Mouse (Mus musculus): ENCODE results near the gene Baz2b. TPM values are rescaled to one million over a fixed set of nuclear protein-coding genes. Genes with fewer than 3 reads are reported as not detected.
"Not testable (repeated sequence)": the region's sequence is repeated elsewhere in the genome, so short reads cannot be mapped to it uniquely, and the experiment has no call there.

Gene Baz2b
- polyA plus RNA-seq, 1 experiment from 2014 or later, result 46.3 TPM

DNA sequence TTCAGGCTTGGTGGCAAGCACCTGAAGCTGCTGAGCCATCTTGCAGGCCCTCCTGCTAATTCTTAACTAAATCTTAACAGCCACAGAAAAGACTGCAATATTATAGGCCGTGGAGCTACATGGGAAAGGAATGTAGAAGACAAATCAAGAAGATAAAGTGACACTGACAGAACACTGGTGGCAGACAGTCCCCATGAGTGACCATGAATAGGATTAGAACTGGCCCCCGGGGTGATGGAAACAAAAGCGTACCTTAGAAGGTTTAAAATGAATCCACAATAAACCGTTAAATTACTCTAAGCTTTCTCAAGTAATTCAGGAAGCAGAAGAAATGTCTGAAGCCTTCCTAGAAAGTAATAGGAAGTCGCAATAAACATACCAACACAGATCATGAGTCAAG, 61.0 kb downstream of the Baz2b start:
- no peak overlapping the region for H3K4me2 ChIP-seq (replicated peaks)
- H3K9me3 ChIP-seq, result no peaks in the 10 kb centered on the region
- H3K9ac ChIP-seq, result no peak overlapping the region
- H3K36me3 ChIP-seq, result no peaks in the 10 kb centered on the region
- H3K27me3 ChIP-seq (replicated peaks), result no peaks in the 10 kb centered on the region
- ATAC-seq, result no peak
- H3K4me1 ChIP-seq (replicated peaks), result no peaks in the 10 kb centered on the region
- no peak overlapping the region for H3K4me3 ChIP-seq (replicated peaks)
- WGBS, result 80% methylated on average over 5 of the region's 5 CpGs
- H3K27ac ChIP-seq, result no peak overlapping the region

DNA sequence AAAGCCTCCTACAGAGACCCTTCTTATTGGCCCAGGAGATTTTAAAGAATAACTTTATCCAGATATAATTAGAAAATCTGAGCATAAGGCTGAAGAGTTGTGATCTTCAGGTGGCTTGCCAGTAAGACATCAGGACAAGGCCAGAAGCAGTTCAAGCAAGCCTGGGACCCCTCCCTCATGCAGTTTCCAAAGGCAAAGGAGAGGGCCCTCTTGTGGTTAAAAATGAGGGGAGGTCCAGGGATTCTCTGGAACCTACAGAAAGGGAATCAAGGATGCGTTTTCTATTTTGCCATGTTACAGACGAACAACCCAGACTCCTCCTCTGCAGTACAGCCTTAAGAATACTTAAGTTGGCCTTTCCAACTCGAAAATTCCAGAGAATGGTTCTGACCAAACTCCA, 62.2 kb downstream of the Baz2b start:
- ATAC-seq, result no peak
- H3K4me1 ChIP-seq (replicated peaks), result no peaks in the 10 kb centered on the region
- no peak overlapping the region for H3K9ac ChIP-seq
- H3K4me2 ChIP-seq (replicated peaks), result no peak overlapping the region
- H3K27ac ChIP-seq, result no peak overlapping the region
- H3K36me3 ChIP-seq, result no peaks in the 10 kb centered on the region
- no peaks in the 10 kb centered on the region for H3K27me3 ChIP-seq (replicated peaks)
- no peaks in the 10 kb centered on the region for H3K9me3 ChIP-seq
- 54% methylated on average over 3 of the region's 3 CpGs for WGBS
- H3K4me3 ChIP-seq (replicated peaks), result no peak overlapping the region

DNA sequence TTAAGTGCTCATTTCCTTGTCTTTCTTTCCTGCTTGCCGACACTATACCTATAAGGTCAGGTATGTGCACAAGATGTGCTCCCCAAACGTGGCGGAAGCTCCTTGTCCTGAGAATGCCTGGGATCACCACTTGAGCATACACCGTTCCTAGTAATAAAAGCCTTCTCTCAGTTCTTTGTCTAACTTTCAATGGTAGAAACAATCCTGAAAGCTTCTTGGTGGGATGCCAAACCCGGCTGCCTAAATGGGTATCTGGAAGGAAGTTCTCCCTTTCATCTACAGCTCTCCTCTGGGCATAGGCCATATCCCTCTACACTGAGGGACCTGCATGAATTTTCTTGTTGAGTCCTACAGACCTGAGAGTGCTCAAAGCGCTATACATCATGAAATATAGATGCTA, 63.9 kb downstream of the Baz2b start:
- Histone ChIP-seq H3K9me3 (no peaks in the 10 kb centered on the region), H3K27ac (no peak overlapping the region), H3K36me3 (no peaks in the 10 kb centered on the region), H3K27me3 (replicated peaks) (no peaks in the 10 kb centered on the region), H3K4me1 (replicated peaks) (no peaks in the 10 kb centered on the region), H3K4me3 (replicated peaks) (no peak overlapping the region), H3K9ac (no peak overlapping the region), H3K4me2 (replicated peaks) (no peak overlapping the region)
- no peak for ATAC-seq
- WGBS, result 56% methylated on average over 6 of the region's 6 CpGs

DNA sequence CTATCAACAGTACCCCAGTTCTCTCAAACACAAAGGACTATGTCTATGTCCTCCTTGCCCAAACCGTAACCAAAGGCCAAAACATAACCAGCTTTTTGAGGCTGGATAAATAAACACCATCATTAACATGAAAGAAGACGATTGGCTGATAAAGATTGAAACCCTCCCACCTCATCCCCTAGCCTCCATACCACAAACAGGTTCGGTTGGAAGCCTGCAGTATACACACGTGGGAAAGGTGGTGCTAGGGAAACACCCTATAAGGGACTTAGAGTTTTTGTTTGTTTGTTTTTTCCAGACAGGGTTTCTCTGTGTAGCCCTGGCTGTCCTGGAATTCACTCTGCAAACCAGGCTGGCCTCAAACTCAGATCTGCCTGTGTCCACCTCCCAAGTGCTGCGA, 66.3 kb downstream of the Baz2b start:
- Histone ChIP-seq H3K9me3 (no peaks in the 10 kb centered on the region), H3K27ac (no peak overlapping the region), H3K36me3 (no peaks in the 10 kb centered on the region), H3K9ac (no peak overlapping the region), H3K4me1 (replicated peaks) (peaks cover 4% of the 10 kb centered on the region; the same call in 1 of the 2 replicates), H3K27me3 (replicated peaks) (no peaks in the 10 kb centered on the region), H3K4me2 (replicated peaks) (no peak overlapping the region), H3K4me3 (replicated peaks) (no peak overlapping the region)
- ATAC-seq, result no peak
- WGBS, result 64% methylated on average over 5 of the region's 5 CpGs

DNA sequence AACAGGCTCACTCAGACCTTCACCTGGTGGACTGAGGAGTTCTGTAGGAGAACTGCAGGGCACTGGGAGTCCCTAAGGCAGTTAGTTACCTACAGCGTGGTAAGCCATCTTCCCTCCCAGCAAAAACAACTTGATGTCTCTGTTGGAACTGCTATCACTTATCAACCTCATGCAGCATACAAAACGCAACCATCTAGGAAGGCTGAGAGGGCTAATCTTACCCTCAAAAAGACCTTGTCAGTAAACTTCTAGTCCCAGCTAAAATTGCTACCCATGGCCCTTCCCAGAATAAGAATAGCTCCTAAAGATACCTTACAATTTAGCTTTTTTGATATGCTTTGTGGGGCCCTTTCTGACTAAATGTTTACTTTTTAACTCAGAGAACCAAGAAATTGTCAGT, 67.4 kb downstream of the Baz2b start:
- peak; percentile 34; the same call in 1 of the 2 replicates for ATAC-seq
- no peak overlapping the region for H3K27ac ChIP-seq
- WGBS, result 83% methylated on average over 2 of the region's 2 CpGs

DNA sequence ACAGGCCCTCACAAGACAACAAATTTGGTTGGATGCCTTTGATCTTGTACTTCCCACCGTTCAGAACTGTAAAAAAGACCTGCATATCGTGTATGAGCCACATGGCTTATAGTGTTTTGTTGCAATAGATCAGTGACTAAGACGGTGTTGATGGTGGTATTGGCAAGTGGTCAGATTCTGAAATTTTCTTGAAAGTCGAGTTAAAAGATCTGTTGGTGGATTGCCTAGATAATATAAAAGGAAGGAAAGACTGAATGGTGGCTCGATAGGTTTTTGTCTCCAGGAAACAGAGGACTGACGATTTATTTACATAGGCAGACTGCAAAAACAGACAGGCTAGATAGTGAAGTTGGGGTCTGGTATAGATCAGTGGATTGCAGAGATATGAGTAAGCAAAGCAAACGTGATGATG, 70.9 kb downstream of the Baz2b start:
- Histone ChIP-seq H3K27ac (no peak overlapping the region), H3K4me3 (replicated peaks) (no peak overlapping the region), H3K4me2 (replicated peaks) (no peak overlapping the region), H3K27me3 (replicated peaks) (no peaks in the 10 kb centered on the region), H3K36me3 (no peaks in the 10 kb centered on the region), H3K4me1 (replicated peaks) (peaks cover 4% of the 10 kb centered on the region; the same call in 1 of the 2 replicates), H3K9ac (no peak overlapping the region), H3K9me3 (no peaks in the 10 kb centered on the region)
- WGBS, result 18% methylated on average over 7 of the region's 7 CpGs
- ATAC-seq, result no peak

More for the DNA sequence above, 67.4 kb downstream of the Baz2b start:
- Histone ChIP-seq H3K36me3 (no peaks in the 10 kb centered on the region), H3K4me1 (replicated peaks) (peaks cover 4% of the 10 kb centered on the region; the same call in 1 of the 2 replicates), H3K4me2 (replicated peaks) (no peak overlapping the region), H3K27me3 (replicated peaks) (no peaks in the 10 kb centered on the region), H3K9ac (no peak overlapping the region), H3K4me3 (replicated peaks) (no peak overlapping the region), H3K9me3 (no peaks in the 10 kb centered on the region)

DNA sequence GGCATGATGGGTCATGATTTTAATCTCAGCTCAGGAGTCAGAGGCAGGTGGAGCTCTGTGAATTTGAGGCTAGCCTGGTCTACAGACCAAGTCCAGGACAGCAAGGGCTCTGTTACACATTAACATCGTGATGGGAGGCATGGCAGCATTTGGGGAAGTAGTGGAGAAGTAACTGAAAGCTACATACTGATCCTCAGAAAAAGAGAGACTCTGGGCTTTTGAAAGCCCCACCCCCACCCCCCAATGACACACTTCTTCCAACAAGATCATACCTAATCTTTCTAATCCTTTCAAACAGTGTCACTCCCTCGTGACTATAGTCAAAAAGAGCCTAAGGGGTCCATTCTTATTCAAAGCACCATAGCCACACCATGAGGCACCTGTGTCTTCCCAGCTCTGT, 73.8 kb downstream of the Baz2b start:
- no peak overlapping the region for H3K4me3 ChIP-seq (replicated peaks)
- WGBS, result 71% methylated on average over 2 of the region's 2 CpGs

DNA sequence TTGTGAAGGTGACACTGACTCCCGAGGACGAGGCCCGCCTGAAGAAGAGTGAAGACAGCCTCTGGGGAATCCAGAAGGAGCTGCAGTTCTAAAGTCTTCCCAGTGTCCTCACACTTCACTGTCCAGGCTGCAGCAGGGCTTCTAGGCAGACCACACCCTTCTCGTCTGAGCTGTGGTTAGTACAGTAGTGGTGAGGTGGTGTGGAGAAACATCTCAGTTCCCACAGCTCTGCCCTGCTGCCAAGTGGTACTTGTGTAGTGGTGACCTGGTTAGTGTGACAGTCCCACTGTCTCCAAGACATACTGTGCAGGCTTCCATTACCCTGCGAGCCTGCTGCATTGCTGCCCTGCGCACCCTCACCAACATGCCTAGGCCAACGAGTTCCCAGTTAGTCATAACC, 74.7 kb downstream of the Baz2b start:
- H3K4me2 ChIP-seq (replicated peaks); ATAC-seq: not testable (repeated sequence)

More for the DNA sequence above, 73.8 kb downstream of the Baz2b start:
- no peak overlapping the region for H3K27ac ChIP-seq
- H3K36me3 ChIP-seq, result no peaks in the 10 kb centered on the region
- ATAC-seq, result no peak
- peaks cover 4% of the 10 kb centered on the region; the same call in 1 of the 2 replicates for H3K4me1 ChIP-seq (replicated peaks)
- no peaks in the 10 kb centered on the region for H3K9me3 ChIP-seq
- no peaks in the 10 kb centered on the region for H3K27me3 ChIP-seq (replicated peaks)
- H3K9ac ChIP-seq, result no peak overlapping the region
- no peak overlapping the region for H3K4me2 ChIP-seq (replicated peaks)

DNA sequence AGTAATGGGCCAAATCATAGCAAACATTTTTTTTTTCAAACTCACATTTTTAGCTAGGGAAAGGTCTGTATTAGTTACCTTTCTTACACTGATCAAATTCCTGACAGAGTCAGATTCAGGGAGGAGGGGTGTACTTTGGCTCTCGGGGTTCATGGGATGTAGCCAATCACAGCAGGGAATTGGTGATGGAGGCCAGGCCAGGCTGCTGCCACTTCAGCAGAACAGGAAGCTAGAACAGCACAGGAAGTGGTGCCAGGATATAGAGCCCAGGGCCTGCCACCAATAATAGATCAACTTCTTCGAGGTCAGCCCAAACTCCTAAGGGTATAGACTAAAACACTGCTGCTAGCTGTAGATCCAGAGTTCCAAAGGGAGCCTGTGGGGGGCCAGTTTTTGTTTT, 76.6 kb downstream of the Baz2b start:
- Histone ChIP-seq H3K9me3 (no peaks in the 10 kb centered on the region), H3K27ac (no peak overlapping the region), H3K36me3 (no peaks in the 10 kb centered on the region), H3K4me1 (replicated peaks) (no peaks in the 10 kb centered on the region), H3K9ac (no peak overlapping the region), H3K4me3 (replicated peaks) (no peak overlapping the region), H3K27me3 (replicated peaks) (no peaks in the 10 kb centered on the region), H3K4me2 (replicated peaks) (no peak overlapping the region)
- no peak for ATAC-seq
- WGBS, result 60% methylated on average over 2 of the region's 2 CpGs

More for the DNA sequence above, 74.7 kb downstream of the Baz2b start:
- not testable (repeated sequence) for H3K9me3 ChIP-seq; H3K9ac ChIP-seq; H3K4me3 ChIP-seq (replicated peaks); H3K4me1 ChIP-seq (replicated peaks); H3K36me3 ChIP-seq; H3K27me3 ChIP-seq (replicated peaks); H3K27ac ChIP-seq
- 93% methylated on average over 7 of the region's 7 CpGs for WGBS

DNA sequence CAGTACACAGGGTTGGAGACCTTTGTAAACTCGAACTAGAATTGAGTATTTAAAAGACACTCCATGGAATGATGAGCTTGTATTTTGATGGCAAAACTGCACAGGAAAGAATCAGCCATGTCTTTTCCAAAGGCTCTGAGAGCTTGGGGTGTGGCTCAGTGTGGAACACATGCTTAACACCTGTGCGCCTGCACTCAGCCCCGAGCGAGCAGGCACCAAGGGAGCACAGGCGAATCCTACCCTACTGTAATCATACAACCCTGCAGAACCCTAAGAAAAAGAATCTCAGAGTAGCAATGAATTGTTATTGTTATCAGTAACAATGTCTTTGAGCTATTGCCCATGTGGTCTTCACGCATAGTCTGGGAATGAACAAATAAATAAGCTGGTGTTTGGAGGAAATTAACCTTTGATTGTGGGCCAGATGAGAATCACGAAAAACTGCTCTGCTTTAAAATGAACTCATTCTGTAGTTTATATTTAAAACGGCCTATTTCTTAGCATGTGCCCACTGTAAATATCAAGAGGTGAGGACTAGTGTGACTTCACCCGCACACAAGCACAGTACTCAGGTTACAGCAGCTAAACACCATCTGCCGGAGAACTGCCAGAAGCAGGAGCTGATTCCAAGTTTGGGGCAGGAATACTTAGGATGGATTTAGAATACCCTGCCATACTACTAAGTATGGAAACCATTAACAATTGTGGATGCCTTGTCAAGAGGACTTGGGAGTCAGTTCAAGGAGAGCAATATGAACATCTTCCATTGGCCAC, 77.2 kb downstream of the Baz2b start:
- H3K36me3 ChIP-seq, result no peaks in the 10 kb centered on the region
- no peak for ATAC-seq
- WGBS, result 47% methylated on average over 10 of the region's 10 CpGs

DNA sequence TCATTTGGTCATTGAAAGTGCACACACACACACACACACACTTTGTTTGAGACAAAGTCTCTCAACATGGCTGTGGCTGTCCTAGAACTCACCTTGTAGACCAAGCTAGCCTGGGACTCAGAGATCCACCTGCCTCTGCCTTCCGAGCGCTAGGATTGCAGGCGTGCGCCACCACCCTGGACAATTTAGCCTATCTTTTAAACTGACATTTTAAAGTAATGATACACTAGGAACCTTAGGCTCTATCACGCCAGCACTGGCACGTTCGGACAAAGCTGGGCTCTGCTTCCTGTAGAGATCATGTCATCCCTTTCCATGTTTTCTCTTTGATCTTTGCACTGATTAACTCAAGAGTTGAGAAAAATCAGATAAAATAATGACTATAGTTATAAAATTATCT, 81.0 kb downstream of the Baz2b start:
- H3K27me3 ChIP-seq (replicated peaks), result no peaks in the 10 kb centered on the region
- no peak for ATAC-seq
- 93% methylated on average over 7 of the region's 7 CpGs for WGBS

More for the DNA sequence above, 77.2 kb downstream of the Baz2b start:
- H3K9me3 ChIP-seq, result no peaks in the 10 kb centered on the region
- H3K27me3 ChIP-seq (replicated peaks), result no peaks in the 10 kb centered on the region
- H3K27ac ChIP-seq, result no peak overlapping the region
- no peak overlapping the region for H3K9ac ChIP-seq
- no peak overlapping the region for H3K4me3 ChIP-seq (replicated peaks)
- no peak overlapping the region for H3K4me2 ChIP-seq (replicated peaks)
- H3K4me1 ChIP-seq (replicated peaks), result no peaks in the 10 kb centered on the region

DNA sequence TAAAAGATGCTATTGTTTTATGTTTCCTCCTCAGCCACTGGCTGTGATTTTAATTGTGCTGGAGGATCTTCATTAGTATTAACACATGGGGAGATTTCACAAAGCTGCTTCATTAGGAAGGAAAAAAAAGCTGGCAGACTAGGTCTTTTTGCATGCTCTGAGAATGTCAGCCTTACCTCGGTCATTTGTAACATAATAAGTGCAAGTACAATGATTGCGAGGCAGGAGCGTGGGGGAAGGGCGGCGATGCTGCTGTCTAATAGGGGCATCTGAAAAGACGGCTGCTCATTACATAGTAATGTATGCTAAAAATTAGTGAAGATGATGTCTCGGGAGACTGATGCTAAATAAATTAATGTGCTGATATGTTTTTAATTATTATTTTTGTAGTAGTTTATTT, 82.8 kb downstream of the Baz2b start:
- WGBS, result 43% methylated on average over 7 of the region's 7 CpGs
- no peak for ATAC-seq
- H3K4me3 ChIP-seq (replicated peaks), result no peak overlapping the region

More for the DNA sequence above, 81.0 kb downstream of the Baz2b start:
- Histone ChIP-seq H3K27ac (no peak overlapping the region), H3K36me3 (no peaks in the 10 kb centered on the region), H3K4me1 (replicated peaks) (no peaks in the 10 kb centered on the region; the same call in 1 of the 2 replicates), H3K4me2 (replicated peaks) (no peak overlapping the region), H3K4me3 (replicated peaks) (no peak overlapping the region), H3K9me3 (no peaks in the 10 kb centered on the region), H3K9ac (no peak overlapping the region)

DNA sequence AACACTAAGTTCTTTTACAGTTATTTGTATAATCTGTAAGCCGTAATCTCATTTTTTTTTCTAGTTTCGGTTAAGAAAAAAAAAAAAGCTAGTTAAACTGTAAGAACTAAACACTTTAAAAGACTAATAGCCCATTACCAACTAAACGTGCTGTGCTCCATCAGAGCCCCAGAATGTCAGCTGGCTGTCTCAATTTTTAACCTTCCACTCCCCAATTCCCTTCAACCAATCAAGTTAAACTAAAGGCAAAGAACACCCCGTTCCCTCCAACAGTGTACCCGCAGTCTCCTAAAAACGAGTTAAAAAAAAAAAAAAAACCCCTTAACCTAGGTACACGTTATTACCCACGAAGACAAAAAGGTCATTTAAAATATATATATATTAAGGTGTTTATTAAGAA, 83.3 kb downstream of the Baz2b start:
- 13% methylated on average over 8 of the region's 8 CpGs for WGBS
- no peak overlapping the region for H3K9ac ChIP-seq

More for the DNA sequence above, 82.8 kb downstream of the Baz2b start:
- H3K4me1 ChIP-seq (replicated peaks), result peaks cover 4% of the 10 kb centered on the region; the same call in 1 of the 2 replicates
- no peaks in the 10 kb centered on the region for H3K9me3 ChIP-seq
- no peaks in the 10 kb centered on the region for H3K27me3 ChIP-seq (replicated peaks)
- no peak overlapping the region for H3K9ac ChIP-seq
- no peak overlapping the region for H3K27ac ChIP-seq
- peak overlapping the region; percentile 40 for H3K4me2 ChIP-seq (replicated peaks)
- no peaks in the 10 kb centered on the region for H3K36me3 ChIP-seq

More for the DNA sequence above, 83.3 kb downstream of the Baz2b start:
- Histone ChIP-seq H3K36me3 (no peaks in the 10 kb centered on the region), H3K27ac (no peak overlapping the region), H3K4me2 (replicated peaks) (peak overlapping the region; percentile 51), H3K4me1 (replicated peaks) (peaks cover 7% of the 10 kb centered on the region), H3K4me3 (replicated peaks) (peak overlapping the region; percentile 91), H3K27me3 (replicated peaks) (no peaks in the 10 kb centered on the region), H3K9me3 (no peaks in the 10 kb centered on the region)
- no peak for ATAC-seq
